Mouse (Mus musculus): ENCODE data around the gene Elf2. TPM values are rescaled to one million over a fixed set of nuclear protein-coding genes. Genes with fewer than 3 reads are reported as not detected.

Gene Elf2
- polyA plus RNA-seq, 1 experiment from 2014 or later: 37.9 TPM

DNA sequence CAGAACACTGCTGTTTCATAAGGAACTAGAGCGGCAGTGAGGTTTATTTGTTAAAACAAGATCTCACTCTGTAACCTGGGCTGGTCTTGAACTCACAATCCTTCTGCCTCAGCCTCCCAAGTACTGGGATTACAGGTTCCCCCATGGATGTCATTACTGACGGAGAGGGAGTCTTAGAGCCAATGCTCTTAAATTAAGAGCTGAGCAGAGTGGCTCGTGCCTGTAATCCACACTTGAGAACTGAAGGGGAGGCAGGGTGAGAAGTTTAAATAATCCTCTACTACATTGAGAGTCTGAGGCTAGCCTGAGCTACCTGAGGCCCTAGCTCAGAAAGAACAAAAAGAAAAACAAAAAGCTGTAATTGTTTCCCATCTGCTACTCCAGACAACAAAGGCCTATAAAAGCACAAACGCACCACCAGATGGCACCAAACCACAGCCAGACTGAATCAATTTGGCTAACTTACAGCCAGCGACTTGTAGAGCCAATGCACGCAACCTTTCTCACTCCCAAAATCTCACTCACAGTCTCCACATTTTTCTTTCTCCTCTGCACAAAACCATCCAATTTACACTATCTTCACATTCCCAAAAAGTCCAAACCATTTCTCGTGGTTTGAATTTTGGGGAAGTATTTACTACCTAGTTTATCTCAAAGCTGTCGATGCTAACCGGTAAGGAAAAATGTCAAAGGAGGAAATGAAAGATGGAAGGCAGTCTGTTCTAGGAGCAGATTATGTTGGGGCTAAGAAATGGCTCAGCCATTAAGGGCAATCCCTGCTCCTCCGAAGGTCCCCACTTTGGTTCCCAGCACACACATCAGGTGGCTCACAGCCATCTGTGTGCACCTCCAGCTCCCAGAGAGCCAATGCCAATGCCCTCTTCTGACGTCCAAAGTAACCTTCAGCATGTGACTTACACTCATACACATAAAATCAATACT, 51.3 kb downstream of the Elf2 start:
- Histone ChIP-seq H3K9ac (ENCODE audit: low read depth, low read length) (no peak overlapping the region), H3K27ac (ENCODE audit: low read depth, low read length) (no peak overlapping the region), H3K4me1 (replicated peaks; ENCODE audit: control insufficient read depth, insufficient read depth, low read length) (no peaks in the 10 kb centered on the region), H3K9me3 (ENCODE audit: control insufficient read depth, low read length) (no peaks in the 10 kb centered on the region), H3K27me3 (replicated peaks; ENCODE audit: control insufficient read depth, insufficient read depth, low read length) (no peaks in the 10 kb centered on the region), H3K36me3 (ENCODE audit: control insufficient read depth, insufficient read depth, low read length) (peaks cover 5% of the 10 kb centered on the region; the same call in 1 of the 2 replicates), H3K4me3 (ENCODE audit: low read depth, low read length) (no peak overlapping the region), H3K4me2 (no peak overlapping the region)
- DNase-seq (ENCODE audit: low spot score) (peak; percentile 51), ATAC-seq (replicated peaks; ENCODE audit: low FRiP score) (no peak)
- 57% methylated on average over 11 of the region's 11 CpGs for WGBS

DNA sequence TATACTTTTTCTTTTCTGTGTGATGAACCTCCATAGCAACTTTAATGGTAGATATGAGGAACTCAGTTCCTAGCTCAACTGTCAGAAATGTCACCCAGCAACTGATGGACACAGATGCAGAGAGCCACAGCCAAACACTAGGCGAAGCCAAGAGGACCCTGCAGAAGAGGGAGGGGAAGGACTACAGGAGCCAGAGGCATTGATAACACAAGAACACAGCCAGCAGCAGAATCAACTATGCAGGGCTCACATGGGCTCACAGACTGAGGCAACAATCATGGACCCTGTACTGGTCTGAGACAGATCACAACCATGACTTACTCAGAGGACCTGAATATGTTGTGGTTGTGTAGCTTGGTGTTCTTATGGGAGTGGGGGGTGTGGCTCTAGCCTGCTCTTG, 56.1 kb downstream of the Elf2 start:
- Histone ChIP-seq H3K9me3 (ENCODE audit: control insufficient read depth, low read length) (no peaks in the 10 kb centered on the region), H3K9ac (ENCODE audit: low read depth, low read length) (no peak overlapping the region), H3K4me1 (replicated peaks; ENCODE audit: control insufficient read depth, insufficient read depth, low read length) (0 out of 2 replicates have a peak, but pooled peaks cover 2% of the 10 kb centered on the region), H3K27me3 (replicated peaks; ENCODE audit: control insufficient read depth, insufficient read depth, low read length) (no peaks in the 10 kb centered on the region), H3K36me3 (ENCODE audit: control insufficient read depth, insufficient read depth, low read length) (no peaks in the 10 kb centered on the region), H3K4me3 (ENCODE audit: low read depth, low read length) (no peak overlapping the region), H3K4me2 (no peak overlapping the region), H3K27ac (ENCODE audit: low read depth, low read length) (no peak overlapping the region)
- no peak for ATAC-seq (replicated peaks; ENCODE audit: low FRiP score)
- DNase-seq (ENCODE audit: low spot score): no peak
- 69% methylated on average over 1 of the region's 1 CpGs for WGBS

DNA sequence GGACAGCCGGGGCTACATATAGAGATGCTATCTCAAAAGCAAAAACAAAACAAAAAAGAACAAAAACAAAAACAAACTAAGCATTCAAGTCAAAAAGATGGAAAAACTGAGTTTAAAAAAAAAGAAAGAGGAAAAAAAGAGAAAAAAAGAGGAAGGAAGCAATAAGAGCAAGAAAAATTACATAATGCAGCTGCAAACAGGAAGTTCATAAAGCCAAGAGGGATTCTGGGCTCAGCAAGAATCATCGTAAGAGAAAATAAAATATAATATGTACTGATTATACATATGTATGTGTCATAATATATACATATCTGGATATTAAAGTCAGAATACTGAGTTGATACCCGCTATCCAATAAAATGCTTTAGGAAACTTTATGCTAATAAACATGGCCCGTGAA, 58.7 kb downstream of the Elf2 start:
- H3K4me1 ChIP-seq (replicated peaks; ENCODE audit: control insufficient read depth, insufficient read depth, low read length): peaks cover 10% of the 10 kb centered on the region; the same call in 1 of the 2 replicates
- ATAC-seq (replicated peaks; ENCODE audit: low FRiP score) (no peak), DNase-seq (ENCODE audit: low spot score) (no peak)
- WGBS: 87% methylated on average over 4 of the region's 4 CpGs
- H3K36me3 ChIP-seq (ENCODE audit: control insufficient read depth, insufficient read depth, low read length): no peaks in the 10 kb centered on the region
- H3K27ac ChIP-seq (ENCODE audit: low read depth, low read length): no peak overlapping the region
- no peak overlapping the region for H3K9ac ChIP-seq (ENCODE audit: low read depth, low read length)
- H3K4me2 ChIP-seq: no peak overlapping the region
- no peaks in the 10 kb centered on the region for H3K9me3 ChIP-seq (ENCODE audit: control insufficient read depth, low read length)
- H3K4me3 ChIP-seq (ENCODE audit: low read depth, low read length): no peak overlapping the region
- no peaks in the 10 kb centered on the region for H3K27me3 ChIP-seq (replicated peaks; ENCODE audit: control insufficient read depth, insufficient read depth, low read length)

DNA sequence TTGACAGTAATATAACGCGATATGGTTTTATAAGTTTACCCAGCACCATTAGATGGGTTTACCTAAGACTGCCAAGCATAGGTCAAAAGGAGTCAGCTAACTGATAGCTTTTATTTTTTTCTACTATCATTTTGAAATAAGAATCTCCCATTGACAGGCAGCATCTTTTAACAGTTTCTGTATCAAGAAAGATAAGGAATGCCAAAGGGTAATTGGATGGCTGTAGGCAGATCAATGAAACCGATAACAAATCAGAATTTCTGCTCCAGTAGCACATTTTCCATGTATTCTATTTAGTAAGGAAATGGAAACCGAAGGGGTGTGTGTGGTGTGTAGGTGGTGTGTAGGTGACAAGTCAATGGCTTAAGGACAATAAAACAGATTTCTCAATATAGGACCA, 62.0 kb downstream of the Elf2 start:
- Histone ChIP-seq H3K4me1 (replicated peaks; ENCODE audit: control insufficient read depth, insufficient read depth, low read length) (peaks cover 17% of the 10 kb centered on the region), H3K4me2 (peak overlapping the region; percentile 85; the same call in 1 of the 2 replicates), H3K27ac (ENCODE audit: low read depth, low read length) (no peak overlapping the region), H3K9ac (ENCODE audit: low read depth, low read length) (no peak overlapping the region), H3K9me3 (ENCODE audit: control insufficient read depth, low read length) (no peaks in the 10 kb centered on the region), H3K36me3 (ENCODE audit: control insufficient read depth, insufficient read depth, low read length) (no peaks in the 10 kb centered on the region), H3K4me3 (ENCODE audit: low read depth, low read length) (no peak overlapping the region; the same call in 1 of the 2 replicates), H3K27me3 (replicated peaks; ENCODE audit: control insufficient read depth, insufficient read depth, low read length) (no peaks in the 10 kb centered on the region)
- DNase-seq (ENCODE audit: low spot score) (no peak), ATAC-seq (replicated peaks; ENCODE audit: low FRiP score) (no peak)
- 73% methylated on average over 4 of the region's 4 CpGs for WGBS

DNA sequence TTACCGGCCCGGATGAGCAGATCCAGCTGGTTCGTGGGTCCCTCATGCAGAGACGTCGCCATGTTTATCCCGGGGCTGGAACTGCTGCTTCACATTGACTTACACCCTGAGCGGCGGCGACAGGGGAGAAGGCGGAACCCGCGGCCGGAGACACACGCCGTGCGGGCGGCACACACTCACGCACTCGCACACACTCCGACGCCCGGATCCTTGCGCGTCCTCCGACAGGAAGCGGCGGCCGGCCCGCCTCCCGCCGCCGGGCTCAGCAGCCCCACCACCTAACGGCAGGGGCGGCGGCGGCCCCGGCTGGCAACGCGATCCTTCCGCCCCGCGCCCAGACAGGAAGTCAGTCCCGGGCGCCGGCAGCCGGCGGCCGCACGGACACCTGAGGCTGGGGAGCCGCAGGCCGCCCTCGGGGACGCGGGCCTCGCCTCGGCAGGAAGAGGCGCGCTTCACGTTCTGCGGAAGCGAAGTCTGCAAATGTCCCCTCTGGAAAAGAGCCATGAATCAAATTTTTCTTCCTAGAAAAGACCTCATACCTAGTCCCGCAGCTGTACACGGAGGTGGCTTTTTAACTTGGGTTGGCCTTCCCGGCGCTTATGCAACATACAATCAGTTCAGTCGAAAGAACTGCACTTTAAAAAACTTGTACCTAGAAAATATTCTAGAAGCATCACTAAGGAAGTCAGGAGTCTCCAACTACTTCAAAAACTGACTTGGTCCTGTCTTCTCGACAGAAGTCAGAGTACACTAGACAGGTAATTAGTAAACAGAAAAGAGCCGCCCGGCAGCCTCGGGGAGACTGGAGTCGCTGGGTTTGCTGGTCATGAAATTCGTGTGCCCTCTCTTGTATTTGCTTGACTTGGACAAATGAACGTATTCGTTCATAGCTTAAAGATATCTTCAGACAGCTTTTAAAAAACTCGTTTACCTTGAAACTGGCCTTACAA, 63.0 kb downstream of the Elf2 start:
- WGBS: 1% methylated on average over 69 of the region's 75 CpGs

DNA sequence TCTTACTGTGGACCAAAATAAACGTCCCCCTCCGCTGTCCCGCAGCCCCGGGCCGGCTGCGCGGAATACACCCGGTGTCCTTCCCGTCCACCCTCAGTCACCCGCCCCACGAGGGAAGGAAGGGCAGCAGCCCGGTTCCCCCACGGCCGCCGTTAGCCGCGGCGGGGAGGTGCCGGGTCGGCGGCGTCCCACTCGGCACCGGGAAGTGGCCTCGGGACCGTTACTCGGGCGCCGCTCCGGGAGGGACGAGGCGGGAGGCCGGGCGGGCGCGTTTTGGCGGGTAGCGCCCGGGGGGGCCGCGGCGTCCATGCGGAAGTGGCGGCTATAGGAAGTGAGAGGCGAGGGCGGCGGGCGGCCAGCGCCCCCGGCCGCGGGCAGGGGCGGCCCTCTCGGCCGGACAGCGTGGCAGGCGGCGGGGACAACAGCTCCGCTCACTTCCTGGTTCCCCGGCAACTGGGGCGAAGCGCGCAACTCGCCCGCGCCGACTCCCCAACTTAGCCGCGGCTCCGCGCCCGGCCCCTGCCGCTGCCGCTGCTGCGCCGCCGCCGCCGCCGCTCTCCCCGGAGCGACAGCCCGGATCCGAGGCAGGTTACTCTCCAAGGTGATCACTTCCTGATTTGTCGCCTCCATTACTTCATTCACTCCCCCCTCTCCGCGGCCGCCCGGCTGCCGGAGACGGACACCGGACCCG, 63.9 kb downstream of the Elf2 start:
- Histone ChIP-seq H3K4me3 (ENCODE audit: low read depth, low read length) (peak overlapping the region; percentile 89), H3K4me1 (replicated peaks; ENCODE audit: control insufficient read depth, insufficient read depth, low read length) (peaks cover 17% of the 10 kb centered on the region), H3K36me3 (ENCODE audit: control insufficient read depth, insufficient read depth, low read length) (no peaks in the 10 kb centered on the region), H3K27ac (ENCODE audit: low read depth, low read length) (peak overlapping the region; percentile 98), H3K9me3 (ENCODE audit: control insufficient read depth, low read length) (no peaks in the 10 kb centered on the region), H3K9ac (ENCODE audit: low read depth, low read length) (peak overlapping the region; percentile 88), H3K4me2 (peak overlapping the region; percentile 85), H3K27me3 (replicated peaks; ENCODE audit: control insufficient read depth, insufficient read depth, low read length) (no peaks in the 10 kb centered on the region)
- DNase-seq (ENCODE audit: low spot score) (no peak), ATAC-seq (replicated peaks; ENCODE audit: low FRiP score) (peak; percentile 35)
- under 1% methylated on average over 71 of the region's 93 CpGs for WGBS

More for the DNA sequence above, 63.0 kb downstream of the Elf2 start:
- no peaks in the 10 kb centered on the region for H3K27me3 ChIP-seq (replicated peaks; ENCODE audit: control insufficient read depth, insufficient read depth, low read length)
- DNase-seq (ENCODE audit: low spot score) (peak; percentile 83), ATAC-seq (replicated peaks; ENCODE audit: low FRiP score) (peak; percentile 64)
- H3K9ac ChIP-seq (ENCODE audit: low read depth, low read length): peak overlapping the region; percentile 88
- peak overlapping the region; percentile 89 for H3K4me3 ChIP-seq (ENCODE audit: low read depth, low read length)
- no peaks in the 10 kb centered on the region for H3K9me3 ChIP-seq (ENCODE audit: control insufficient read depth, low read length)
- peaks cover 17% of the 10 kb centered on the region for H3K4me1 ChIP-seq (replicated peaks; ENCODE audit: control insufficient read depth, insufficient read depth, low read length)
- no peaks in the 10 kb centered on the region for H3K36me3 ChIP-seq (ENCODE audit: control insufficient read depth, insufficient read depth, low read length)
- H3K4me2 ChIP-seq: peak overlapping the region; percentile 85
- H3K27ac ChIP-seq (ENCODE audit: low read depth, low read length): peak overlapping the region; percentile 98

DNA sequence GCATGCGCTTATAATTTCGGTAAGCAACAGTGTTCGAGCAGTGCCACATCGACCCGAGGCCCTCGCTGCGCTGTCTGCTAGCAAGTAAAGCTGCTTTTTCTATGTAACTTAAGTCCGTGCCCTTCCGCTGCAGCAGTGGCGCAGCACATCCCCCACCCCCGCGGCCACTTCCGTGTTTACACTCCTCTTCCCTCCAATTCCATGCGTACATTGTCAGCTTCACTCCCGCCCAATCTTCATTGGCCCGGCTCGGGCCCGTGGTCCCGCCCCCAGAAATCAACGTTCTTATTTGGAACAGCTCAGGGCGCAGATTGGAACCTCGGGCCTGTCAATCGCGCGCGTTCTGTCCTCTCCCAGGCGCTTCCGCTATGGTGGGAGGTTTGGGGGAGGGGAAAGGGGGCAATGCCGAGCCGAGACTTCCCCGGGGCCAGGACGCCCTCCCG, 64.5 kb downstream of the Elf2 start:
- ATAC-seq (replicated peaks; ENCODE audit: low FRiP score): peak; percentile 95
- H3K36me3 ChIP-seq (ENCODE audit: control insufficient read depth, insufficient read depth, low read length): no peaks in the 10 kb centered on the region
- peak; percentile 96 for DNase-seq (ENCODE audit: low spot score)
- H3K27ac ChIP-seq (ENCODE audit: low read depth, low read length): peak overlapping the region; percentile 98
- H3K4me1 ChIP-seq (replicated peaks; ENCODE audit: control insufficient read depth, insufficient read depth, low read length): peaks cover 17% of the 10 kb centered on the region
- H3K4me3 ChIP-seq (ENCODE audit: low read depth, low read length): peak overlapping the region; percentile 89
- no peaks in the 10 kb centered on the region for H3K9me3 ChIP-seq (ENCODE audit: control insufficient read depth, low read length)
- WGBS: 1% methylated on average over 31 of the region's 33 CpGs
- H3K9ac ChIP-seq (ENCODE audit: low read depth, low read length): peak overlapping the region; percentile 88
- peak overlapping the region; percentile 85 for H3K4me2 ChIP-seq
- no peaks in the 10 kb centered on the region for H3K27me3 ChIP-seq (replicated peaks; ENCODE audit: control insufficient read depth, insufficient read depth, low read length)
